Mouse (Mus musculus): ENCODE measurements around the gene Lrsam1. TPM values are rescaled to one million over a fixed set of nuclear protein-coding genes. Genes with fewer than 3 reads are reported as not detected.

The Lrsam1 gene
- total and polyA plus RNA-seq, 2 experiments from 2014 or later: 5.4 to 12.0 TPM

- no peak for TF ChIP-seq CTCF (IDR thresholded peaks at IDR 0.05; ENCODE audit: low read depth)
- no peak for TF ChIP-seq EP300 (IDR thresholded peaks at IDR 0.05; ENCODE audit: low read depth)
- Histone ChIP-seq H3K27me3 (ENCODE audit: control insufficient read depth, insufficient read depth, low read length) (no peaks in the 10 kb centered on the region), H3K4me3 (ENCODE audit: low read depth, low read length) (no peak overlapping the region), H3K9me3 (replicated peaks; ENCODE audit: control insufficient read depth, low read length) (no peaks in the 10 kb centered on the region), H3K4me2 (ENCODE audit: low read depth, low read length) (no peak overlapping the region), H3K4me1 (ENCODE audit: control insufficient read depth, insufficient read depth) (no peaks in the 10 kb centered on the region), H3K27ac (ENCODE audit: low read depth) (no peak overlapping the region), H3K36me3 (replicated peaks; ENCODE audit: control insufficient read depth, insufficient read depth, low read length) (no peaks in the 10 kb centered on the region), H3K9ac (replicated peaks; ENCODE audit: low read depth, low read length) (no peak overlapping the region)
- DNase-seq (ENCODE audit: low spot score) (no peak), ATAC-seq (ENCODE audit: insufficient read depth, low read depth) (no peak)
- WGBS: 63% methylated on average over 4 of the region's 4 CpGs
Observed at GRCm38 (mm10) chr2:32997792-32998191, 36.4 kb upstream of the Lrsam1 start.

DNA sequence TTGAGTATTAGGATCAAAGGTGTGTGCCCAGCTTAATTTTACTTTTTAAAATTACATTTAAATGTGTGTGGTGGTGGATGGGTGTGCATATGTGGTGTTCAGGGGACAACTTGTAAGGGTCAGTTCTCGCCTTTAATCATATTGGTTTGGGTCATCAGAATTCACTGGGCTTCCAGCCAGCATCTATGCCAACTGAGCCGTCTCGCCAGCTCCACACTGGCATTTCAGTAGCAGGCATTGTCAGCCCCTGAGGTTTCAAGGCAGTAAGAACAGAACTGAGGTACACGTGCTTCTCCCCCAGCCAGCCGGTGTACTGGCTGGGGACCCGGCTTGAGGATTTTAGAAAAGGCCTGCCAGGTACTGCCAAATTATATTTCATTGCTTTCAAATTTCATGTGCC lies 35.7 kb upstream of the Lrsam1 start:
- ATAC-seq (ENCODE audit: insufficient read depth, low read depth): no peak
- WGBS: 73% methylated on average over 6 of the region's 6 CpGs
- TF ChIP-seq CTCF (IDR thresholded peaks at IDR 0.05; ENCODE audit: low read depth) (no peak), EP300 (IDR thresholded peaks at IDR 0.05; ENCODE audit: low read depth) (no peak)

DNA sequence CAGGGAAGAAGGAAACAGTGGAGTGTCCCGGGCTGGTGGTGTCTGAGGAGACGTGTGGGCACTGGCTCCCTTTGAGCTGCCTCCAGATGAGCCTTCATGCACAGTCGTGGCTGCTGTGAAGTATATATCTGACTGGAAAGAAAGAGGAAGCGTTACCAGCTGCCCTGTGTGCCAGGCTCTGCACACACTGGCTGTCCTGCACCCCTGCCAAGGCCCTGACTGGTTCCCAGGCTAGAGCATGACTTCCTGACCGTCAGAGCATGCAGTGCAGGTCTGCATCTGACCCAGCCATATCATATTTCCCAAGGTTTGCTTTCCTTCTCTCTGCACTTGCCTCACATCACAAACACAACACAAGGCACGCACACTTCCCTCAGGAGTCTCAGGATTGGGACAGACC lies 30.7 kb upstream of the Lrsam1 start:
- H3K27ac ChIP-seq (ENCODE audit: low read depth): no peak overlapping the region
- H3K4me2 ChIP-seq (ENCODE audit: low read depth, low read length): no peak overlapping the region
- ATAC-seq (ENCODE audit: insufficient read depth, low read depth): no peak
- 59% methylated on average over 6 of the region's 6 CpGs for WGBS
- no peaks in the 10 kb centered on the region for H3K9me3 ChIP-seq (replicated peaks; ENCODE audit: control insufficient read depth, low read length)
- H3K27me3 ChIP-seq (ENCODE audit: control insufficient read depth, insufficient read depth, low read length): no peaks in the 10 kb centered on the region
- H3K4me1 ChIP-seq (ENCODE audit: control insufficient read depth, insufficient read depth): no peaks in the 10 kb centered on the region
- no peaks in the 10 kb centered on the region for H3K36me3 ChIP-seq (replicated peaks; ENCODE audit: control insufficient read depth, insufficient read depth, low read length)
- DNase-seq (ENCODE audit: low spot score): no peak
- H3K9ac ChIP-seq (replicated peaks; ENCODE audit: low read depth, low read length): no peak overlapping the region
- TF ChIP-seq CTCF (IDR thresholded peaks at IDR 0.05; ENCODE audit: low read depth): no peak
- TF ChIP-seq EP300 (IDR thresholded peaks at IDR 0.05; ENCODE audit: low read depth): no peak
- no peak overlapping the region for H3K4me3 ChIP-seq (ENCODE audit: low read depth, low read length)

More for the DNA sequence above, 35.7 kb upstream of the Lrsam1 start:
- Histone ChIP-seq H3K9me3 (replicated peaks; ENCODE audit: control insufficient read depth, low read length) (no peaks in the 10 kb centered on the region), H3K4me1 (ENCODE audit: control insufficient read depth, insufficient read depth) (no peaks in the 10 kb centered on the region), H3K27me3 (ENCODE audit: control insufficient read depth, insufficient read depth, low read length) (no peaks in the 10 kb centered on the region), H3K27ac (ENCODE audit: low read depth) (no peak overlapping the region), H3K4me3 (ENCODE audit: low read depth, low read length) (no peak overlapping the region), H3K9ac (replicated peaks; ENCODE audit: low read depth, low read length) (no peak overlapping the region), H3K36me3 (replicated peaks; ENCODE audit: control insufficient read depth, insufficient read depth, low read length) (no peaks in the 10 kb centered on the region), H3K4me2 (ENCODE audit: low read depth, low read length) (no peak overlapping the region)
- no peak for DNase-seq (ENCODE audit: low spot score)

GRCm38 (mm10) chr2:32990167-32990832 lies 28.9 kb upstream of the Lrsam1 start:
- Histone ChIP-seq H3K4me1 (ENCODE audit: control insufficient read depth, insufficient read depth) (no peaks in the 10 kb centered on the region), H3K27me3 (ENCODE audit: control insufficient read depth, insufficient read depth, low read length) (no peaks in the 10 kb centered on the region), H3K27ac (ENCODE audit: low read depth) (no peak overlapping the region), H3K9ac (replicated peaks; ENCODE audit: low read depth, low read length) (no peak overlapping the region), H3K4me3 (ENCODE audit: low read depth, low read length) (no peak overlapping the region), H3K4me2 (ENCODE audit: low read depth, low read length) (no peak overlapping the region), H3K9me3 (replicated peaks; ENCODE audit: control insufficient read depth, low read length) (no peaks in the 10 kb centered on the region), H3K36me3 (replicated peaks; ENCODE audit: control insufficient read depth, insufficient read depth, low read length) (no peaks in the 10 kb centered on the region)
- TF ChIP-seq CTCF (IDR thresholded peaks at IDR 0.05; ENCODE audit: low read depth) (peak; percentile 57), EP300 (IDR thresholded peaks at IDR 0.05; ENCODE audit: low read depth) (no peak)
- WGBS: 55% methylated on average over 13 of the region's 13 CpGs
- no peak for ATAC-seq (ENCODE audit: insufficient read depth, low read depth)
- no peak for DNase-seq (ENCODE audit: low spot score)

GRCm38 (mm10) chr2:32989376-32989775 lies 28.0 kb upstream of the Lrsam1 start:
- H3K4me1 ChIP-seq (ENCODE audit: control insufficient read depth, insufficient read depth): no peaks in the 10 kb centered on the region
- H3K27me3 ChIP-seq (ENCODE audit: control insufficient read depth, insufficient read depth, low read length): no peaks in the 10 kb centered on the region
- WGBS: 55% methylated on average over 3 of the region's 3 CpGs
- H3K36me3 ChIP-seq (replicated peaks; ENCODE audit: control insufficient read depth, insufficient read depth, low read length): no peaks in the 10 kb centered on the region
- no peak for DNase-seq (ENCODE audit: low spot score)
- no peak for ATAC-seq (ENCODE audit: insufficient read depth, low read depth)
- H3K9ac ChIP-seq (replicated peaks; ENCODE audit: low read depth, low read length): no peak overlapping the region
- H3K27ac ChIP-seq (ENCODE audit: low read depth): no peak overlapping the region
- H3K9me3 ChIP-seq (replicated peaks; ENCODE audit: control insufficient read depth, low read length): no peaks in the 10 kb centered on the region
- H3K4me3 ChIP-seq (ENCODE audit: low read depth, low read length): no peak overlapping the region
- TF ChIP-seq CTCF (IDR thresholded peaks at IDR 0.05; ENCODE audit: low read depth) (no peak), EP300 (IDR thresholded peaks at IDR 0.05; ENCODE audit: low read depth) (no peak)
- no peak overlapping the region for H3K4me2 ChIP-seq (ENCODE audit: low read depth, low read length)

DNA sequence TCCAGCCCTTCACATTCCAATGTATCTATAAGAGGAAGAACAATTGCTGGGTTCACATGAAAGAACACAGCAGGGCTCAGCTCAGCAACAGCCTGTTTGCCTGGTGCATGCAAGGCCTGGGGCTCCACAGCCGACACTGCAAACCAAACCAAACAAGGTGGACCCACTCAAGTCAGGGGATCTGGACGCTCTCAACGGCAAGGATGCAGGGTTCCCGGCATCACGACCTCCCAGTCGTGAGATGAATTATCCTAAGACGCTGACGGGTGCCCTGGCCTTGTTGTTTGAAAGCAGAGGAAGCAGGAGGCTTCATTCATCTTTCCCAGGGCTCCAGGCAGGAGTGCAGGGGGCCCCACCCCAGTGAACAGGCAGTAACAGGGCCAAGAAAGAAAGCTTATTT lies 24.4 kb upstream of the Lrsam1 start:
- H3K4me3 ChIP-seq (ENCODE audit: low read depth, low read length): no peak overlapping the region

More for the DNA sequence above, 24.4 kb upstream of the Lrsam1 start:
- Histone ChIP-seq H3K9me3 (replicated peaks; ENCODE audit: control insufficient read depth, low read length) (no peaks in the 10 kb centered on the region), H3K27ac (ENCODE audit: low read depth) (no peak overlapping the region), H3K4me2 (ENCODE audit: low read depth, low read length) (no peak overlapping the region), H3K36me3 (replicated peaks; ENCODE audit: control insufficient read depth, insufficient read depth, low read length) (no peaks in the 10 kb centered on the region), H3K27me3 (ENCODE audit: control insufficient read depth, insufficient read depth, low read length) (no peaks in the 10 kb centered on the region), H3K9ac (replicated peaks; ENCODE audit: low read depth, low read length) (no peak overlapping the region), H3K4me1 (ENCODE audit: control insufficient read depth, insufficient read depth) (peaks cover 8% of the 10 kb centered on the region)
- 67% methylated on average over 8 of the region's 8 CpGs for WGBS
- no peak for DNase-seq (ENCODE audit: low spot score)
- no peak for TF ChIP-seq CTCF (IDR thresholded peaks at IDR 0.05; ENCODE audit: low read depth)
- no peak for TF ChIP-seq EP300 (IDR thresholded peaks at IDR 0.05; ENCODE audit: low read depth)
- ATAC-seq (ENCODE audit: insufficient read depth, low read depth): no peak

Measured in heart, postnatal 0 days (tissue).